Mouse (Mus musculus) kidney, adult 2 months (tissue): Measurements from ENCODE around the gene Zscan2. TPM values are rescaled to one million over a fixed set of nuclear protein-coding genes. Genes with fewer than 3 reads are reported as not detected.

Experiments
- DNase-seq: peaks from one replicate; pipeline ENCODE4 v3.0.0; 2021
- H3K27ac ChIP-seq: fragments of 200-500 bp; 2 replicates; pipeline ENCODE4 v1.5.1; 2012; ENCODE audit warnings: low read depth, low read length, control low read depth, inconsistent platforms; ENCODE audit not compliant: insufficient read depth
- H3K27me3 ChIP-seq: fragments of 200-500 bp; replicated peaks from 2 replicates; pipeline ENCODE4 v1.6.1; 2012; ENCODE audit warnings: mild to moderate bottlenecking, moderate library complexity, low read length, inconsistent platforms; ENCODE audit not compliant: control insufficient read depth, insufficient read depth
- H3K36me3 ChIP-seq: fragments of 200-500 bp; 2 replicates; pipeline ENCODE4 v1.6.1; 2012; ENCODE audit warnings: mild to moderate bottlenecking, moderate library complexity, low read length, inconsistent platforms; ENCODE audit not compliant: control insufficient read depth, insufficient read depth
- H3K4me1 ChIP-seq: fragments of 200-500 bp; 2 replicates; pipeline ENCODE4 v1.6.1; 2011; ENCODE audit warnings: low read length; ENCODE audit not compliant: control insufficient read depth, insufficient read depth
- H3K4me3 ChIP-seq: fragments of 200-500 bp; 2 replicates; pipeline ENCODE4 v1.5.1; 2011; ENCODE audit warnings: mild to moderate bottlenecking, low read depth, low read length, control low read depth; ENCODE audit not compliant: insufficient read depth
- CTCF ChIP-seq: fragments of 200-500 bp; conservative IDR thresholded peaks from 2 replicates; pipeline ENCODE4 v1.5.1; 2011; ENCODE audit warnings: low read depth, mild to moderate bottlenecking, control low read depth, low read length, moderate library complexity, mixed read lengths; ENCODE audit not compliant: insufficient read depth, insufficient read length
- POLR2A ChIP-seq: fragments of 200-500 bp; IDR thresholded peaks from one replicate; pipeline ENCODE4 v1.6.1; 2011; ENCODE audit warnings: low read depth, low read length, control low read depth
- WGBS: fragments of 180-500 bp; shearing (Covaris S2); methylation state at CpG from one replicate; pipeline ENCODE4 v1.1.7; 2018; 5-methylcytosine and 5-hydroxymethylcytosine counted together
- polyA plus RNA-seq: library from polyadenylated mRNA; depleted of rRNA; stranded (reverse); fragments of >200 nt; gene quantifications from 2 replicates; pipeline ENCODE4 v1.2.3, GENCODE M21; 2012; rRNA removed

Gene Zscan2
- polyA plus RNA-seq: 5.2 and 5.4 TPM in 2 replicates

DNA sequence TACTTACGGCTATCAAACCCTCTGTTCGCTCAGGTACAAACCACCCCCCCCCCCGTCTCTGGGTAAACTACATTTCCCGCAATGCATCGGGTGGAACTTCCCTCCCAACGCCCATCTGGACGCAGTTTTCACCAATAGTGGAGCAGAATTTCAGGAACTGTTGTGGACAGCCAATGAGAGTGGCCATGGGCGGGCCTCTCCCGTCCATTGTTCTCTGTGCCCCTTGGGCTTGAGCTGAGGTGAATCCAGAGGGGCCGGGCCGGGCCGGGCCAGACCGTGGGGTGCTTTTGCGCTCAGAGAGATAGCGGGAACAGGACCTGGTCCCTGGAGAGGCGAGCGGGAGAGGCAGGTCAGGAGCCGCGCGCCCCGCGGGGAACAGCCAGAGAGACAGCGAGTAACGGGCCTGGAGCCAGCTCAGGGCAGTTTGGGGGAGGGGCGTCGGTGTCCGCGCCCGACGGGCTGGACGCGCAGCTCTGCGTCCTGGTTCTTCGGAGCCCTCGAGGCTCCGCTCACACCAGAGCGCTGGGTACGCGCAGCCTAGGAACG, at the start of gene Zscan2:
Zscan2 (plus strand) TSS at position 192 of the 546 bp plus-strand sequence.
- H3K27me3 ChIP-seq: no peaks in the 10 kb centered on the region
- peak; percentile 97 for DNase-seq
- H3K27ac ChIP-seq: peak within 1 kb of the TSS; percentile 73
- no peaks in the 10 kb centered on the region for H3K36me3 ChIP-seq
- H3K4me1 ChIP-seq: peaks cover 12% of the 10 kb centered on the region
- TF ChIP-seq CTCF (no peak), POLR2A (no peak)
- under 1% methylated on average over 40 of the region's 40 CpGs for WGBS
- peak within 1 kb of the TSS; percentile 86 for H3K4me3 ChIP-seq

DNA sequence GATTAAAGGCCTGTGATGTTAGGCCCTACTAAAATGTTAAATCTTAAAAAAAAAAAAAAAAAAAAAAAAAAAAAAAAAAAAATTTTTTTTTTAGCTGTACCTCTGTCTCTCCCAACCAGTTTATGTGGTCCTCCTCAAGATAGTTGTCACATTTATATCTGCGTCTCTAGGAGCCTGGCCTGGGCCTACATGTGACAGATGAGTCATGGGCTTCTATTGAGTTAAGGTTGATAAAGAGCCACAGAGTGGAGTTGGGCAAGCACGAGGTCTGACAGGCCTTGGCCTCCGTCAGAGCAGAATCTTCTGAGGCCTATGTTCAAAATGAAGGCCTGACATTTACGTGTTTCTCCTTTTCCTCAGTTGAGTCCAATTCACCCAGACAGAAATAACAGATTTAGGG, 47.3 kb upstream of the Zscan2 start:
- no peaks in the 10 kb centered on the region for H3K4me1 ChIP-seq
- 95% methylated on average over 4 of the region's 4 CpGs for WGBS
- no peaks in the 10 kb centered on the region for H3K36me3 ChIP-seq
- H3K27me3 ChIP-seq: no peaks in the 10 kb centered on the region
- H3K4me3 ChIP-seq: no peak overlapping the region
- no peak overlapping the region for H3K27ac ChIP-seq
- TF ChIP-seq CTCF (no peak), POLR2A (no peak)
- no peak for DNase-seq

DNA sequence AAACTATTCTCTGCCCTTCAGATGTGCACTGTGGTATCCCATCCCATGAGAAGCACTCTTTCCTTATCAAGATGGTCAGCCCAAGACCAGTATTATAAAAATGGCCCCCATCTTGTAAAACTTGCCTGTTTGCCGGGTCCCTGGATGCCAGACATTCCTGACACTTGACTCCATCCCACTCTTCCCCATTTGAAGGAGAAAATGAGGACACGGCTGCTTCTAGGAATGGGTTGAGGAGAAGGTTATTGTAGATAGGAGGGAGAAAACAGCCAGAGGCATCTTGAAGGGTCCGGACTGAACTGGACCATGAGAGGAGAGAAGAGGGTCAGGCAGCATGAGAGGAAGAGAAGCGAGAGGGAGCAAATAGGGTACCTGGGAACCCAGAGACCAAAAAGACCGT, 44.1 kb upstream of the Zscan2 start:
- Histone ChIP-seq H3K4me3 (no peak overlapping the region), H3K27ac (no peak overlapping the region), H3K27me3 (no peaks in the 10 kb centered on the region), H3K36me3 (no peaks in the 10 kb centered on the region), H3K4me1 (no peaks in the 10 kb centered on the region; the same call in 1 of the 2 replicates)
- no peak for DNase-seq
- 69% methylated on average over 5 of the region's 5 CpGs for WGBS
- TF ChIP-seq POLR2A (no peak), CTCF (no peak)

DNA sequence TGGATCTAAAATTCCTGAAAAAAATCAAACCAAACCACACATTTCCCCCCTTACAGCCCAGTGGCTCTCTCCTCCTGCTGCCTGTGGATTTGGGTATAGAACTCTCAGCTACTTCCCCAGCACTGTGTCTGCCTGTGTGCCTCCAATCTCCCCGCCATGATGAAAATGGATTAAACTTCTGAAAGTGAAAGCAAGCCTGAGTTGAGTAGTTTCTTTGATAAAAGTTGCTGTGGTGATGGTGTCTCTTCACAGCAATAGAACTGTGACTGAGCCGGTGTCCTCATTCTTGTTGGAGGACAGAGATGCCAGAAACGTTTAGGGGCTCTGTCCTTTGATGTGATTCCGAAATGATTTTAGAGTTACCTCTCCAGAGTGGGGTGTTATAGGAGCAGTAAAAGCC, 39.9 kb upstream of the Zscan2 start:
- Histone ChIP-seq H3K4me1 (no peaks in the 10 kb centered on the region; the same call in 1 of the 2 replicates), H3K36me3 (no peaks in the 10 kb centered on the region), H3K27me3 (no peaks in the 10 kb centered on the region), H3K4me3 (no peak overlapping the region), H3K27ac (no peak overlapping the region)
- no peak for DNase-seq
- TF ChIP-seq CTCF: no peak
- TF ChIP-seq POLR2A: no peak
- 79% methylated on average over 4 of the region's 4 CpGs for WGBS

DNA sequence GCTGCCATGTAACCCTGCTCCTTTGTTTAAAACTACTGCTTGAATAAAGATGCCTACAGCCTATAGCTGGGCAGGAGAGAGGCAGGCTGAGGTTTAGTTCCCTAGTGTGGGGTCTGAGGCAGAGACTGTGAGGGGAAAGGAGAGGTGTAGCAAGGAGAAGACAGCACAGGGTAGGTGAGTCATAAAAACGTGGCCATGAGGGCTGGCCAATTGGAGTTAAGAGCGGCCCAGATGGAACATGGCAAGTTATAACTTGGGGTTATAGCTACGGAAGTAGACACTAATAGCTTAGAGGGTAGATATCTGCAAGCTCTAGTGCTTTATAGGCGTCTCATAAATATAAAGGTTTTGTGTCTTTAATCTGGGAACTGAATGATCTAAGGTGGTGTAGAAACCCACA, 37.5 kb upstream of the Zscan2 start:
- 75% methylated on average over 4 of the region's 4 CpGs for WGBS
- Histone ChIP-seq H3K4me3 (no peak overlapping the region), H3K4me1 (no peaks in the 10 kb centered on the region; the same call in 1 of the 2 replicates), H3K36me3 (no peaks in the 10 kb centered on the region), H3K27ac (no peak overlapping the region), H3K27me3 (no peaks in the 10 kb centered on the region)
- no peak for DNase-seq
- TF ChIP-seq POLR2A (no peak), CTCF (no peak)

DNA sequence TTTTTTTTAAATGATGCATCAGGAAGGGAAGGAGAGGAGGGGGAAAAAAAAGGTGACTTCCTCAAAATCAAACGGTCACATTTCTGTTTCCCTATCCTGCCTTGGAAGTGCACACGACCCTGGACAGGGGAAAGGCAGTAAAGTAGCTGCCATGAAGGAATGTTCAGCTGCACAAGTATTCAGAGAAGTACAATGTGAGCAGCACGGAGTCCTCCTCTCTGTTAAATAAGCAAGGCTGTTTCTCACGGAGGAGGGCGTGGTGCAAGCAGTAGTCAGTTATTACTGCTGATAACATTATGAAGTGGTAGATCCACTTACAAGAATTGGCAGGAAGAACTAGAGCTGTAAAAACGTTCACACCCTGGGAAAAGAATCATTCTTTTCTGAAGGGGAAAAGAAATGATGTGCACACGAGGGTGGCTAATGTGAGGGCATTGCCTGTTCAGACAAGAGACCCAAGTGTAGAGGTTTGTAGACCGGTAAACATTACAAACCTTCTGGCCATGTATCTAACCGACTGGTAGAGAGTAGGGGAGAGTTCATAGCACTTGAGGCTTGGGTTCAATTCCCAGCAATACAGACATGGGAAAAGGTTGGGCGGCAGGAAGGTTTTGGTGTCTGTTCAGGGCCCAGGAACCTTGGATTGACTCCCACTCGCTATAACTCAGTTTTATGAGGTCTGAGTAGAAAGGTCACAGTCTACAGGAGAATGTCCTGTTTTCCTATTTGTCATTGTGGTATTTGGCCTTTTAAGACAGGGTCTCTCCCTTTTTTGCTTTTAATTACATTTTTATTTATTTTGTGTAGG, 36.6 kb upstream of the Zscan2 start:
- DNase-seq: peak; percentile 38

DNA sequence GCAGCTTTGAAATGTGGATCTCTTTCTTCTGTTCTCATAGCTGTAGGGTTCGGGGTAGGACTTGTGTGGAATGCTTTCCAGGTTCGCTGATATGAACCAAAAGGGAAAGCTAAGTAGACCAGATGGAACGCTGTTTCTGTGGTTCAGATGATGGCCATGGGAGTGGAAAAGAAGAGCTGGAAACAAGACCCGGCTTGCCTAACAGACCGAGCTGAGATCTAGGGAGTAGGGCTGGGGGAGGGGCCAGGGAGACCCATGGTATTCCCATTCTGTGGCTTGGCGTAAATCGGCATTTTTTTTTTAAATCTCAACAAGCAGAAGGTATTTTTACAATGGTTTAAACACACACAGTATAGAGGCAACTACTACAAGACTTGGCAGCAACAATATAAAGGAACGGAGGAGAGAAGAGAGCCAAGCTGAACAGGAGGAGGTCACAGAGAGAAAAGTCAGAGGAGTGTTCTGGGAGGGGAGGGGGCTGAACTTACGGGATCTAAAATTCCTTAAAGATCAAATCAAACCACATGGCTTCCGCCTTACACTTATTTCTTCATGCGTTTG, 34.8 kb upstream of the Zscan2 start, which contains the start of gene Iqgap1:
Iqgap1 (minus strand) TSS at position 132 of the 561 bp plus-strand sequence.
- WGBS: 52% methylated on average over 11 of the region's 11 CpGs
- H3K4me3 ChIP-seq: no peak within 1 kb of the TSS
- no peaks in the 10 kb centered on the region for H3K36me3 ChIP-seq
- H3K27ac ChIP-seq: no peak within 1 kb of the TSS
- TF ChIP-seq POLR2A: no peak
- TF ChIP-seq CTCF: no peak
- DNase-seq: no peak
- H3K4me1 ChIP-seq: no peaks in the 10 kb centered on the region
- no peaks in the 10 kb centered on the region for H3K27me3 ChIP-seq

More for the DNA sequence above, 36.6 kb upstream of the Zscan2 start:
- Histone ChIP-seq H3K36me3 (no peaks in the 10 kb centered on the region), H3K27ac (peak overlapping the region; percentile 44; the same call in 1 of the 2 replicates), H3K4me1 (no peaks in the 10 kb centered on the region; the same call in 1 of the 2 replicates), H3K27me3 (no peaks in the 10 kb centered on the region), H3K4me3 (no peak overlapping the region)
- 30% methylated on average over 11 of the region's 11 CpGs for WGBS
- no peak for TF ChIP-seq POLR2A
- no peak for TF ChIP-seq CTCF
